Mouse (Mus musculus): ENCODE data around the gene Gm45234. TPM values are rescaled to one million over a fixed set of nuclear protein-coding genes. Genes with fewer than 3 reads are reported as not detected.
A peak's percentile ranks its signal among the peaks of the same experiment; 100 is the strongest.
"Not testable (repeated sequence)": the region's sequence is repeated elsewhere in the genome, so short reads cannot be mapped to it uniquely, and the experiment has no call there.

Gm45234 gene
- total RNA-seq (2014; fragmentation: Nextera tagmentation) (not detected in 2 replicates), total RNA-seq (2017) (not detected in 2 replicates), polyA plus RNA-seq (2012) (not detected in 2 replicates)

- peak; percentile 55 for DNase-seq (ENCODE audit: low spot score)
- TF ChIP-seq GATA1 (IDR thresholded peaks at IDR 0.05; ENCODE audit: borderline replicate concordance, low read length), result no peak
- TF ChIP-seq POLR2AphosphoS5 (IDR thresholded peaks at IDR 0.05; ENCODE audit: insufficient replicate concordance, low read depth, low read length), result no peak
- TF ChIP-seq GATA2 (IDR thresholded peaks at IDR 0.05; ENCODE audit: borderline replicate concordance, low read depth, low read length), result no peak
- TF ChIP-seq CTCF (IDR thresholded peaks at IDR 0.05; ENCODE audit: low read depth, low read length), result no peak
- TF ChIP-seq TAL1 (conservative IDR thresholded peaks at IDR 0.05; ENCODE audit: low read depth, low read length), result no peak
- Histone ChIP-seq H3K9me3 (replicated peaks) (no peaks in the 10 kb centered on the region), H3K36me3 (replicated peaks) (no peaks in the 10 kb centered on the region), H3K27me3 (ENCODE audit: insufficient read depth, low read length) (peaks cover 52% of the 10 kb centered on the region), H3K4me1 (ENCODE audit: insufficient read depth, low read depth, low read length) (peaks cover 38% of the 10 kb centered on the region), H3K4me3 (ENCODE audit: low read depth, low read length) (peak within 1 kb of the TSS; percentile 74)
- peak; percentile 31; the same call in 1 of the 2 replicates for ATAC-seq (ENCODE audit: extremely low read depth, insufficient number of reproducible peaks, low FRiP score, poor library complexity, severe bottlenecking)
Measured at GRCm38 (mm10) chr6:124755831-124756595, at the start of gene Gm45234, which contains the start of gene Atn1. Gene Gm45234, minus strand, starts transcription at chr6:124756021. Gene Atn1, minus strand, starts transcription at chr6:124756524.

DNA sequence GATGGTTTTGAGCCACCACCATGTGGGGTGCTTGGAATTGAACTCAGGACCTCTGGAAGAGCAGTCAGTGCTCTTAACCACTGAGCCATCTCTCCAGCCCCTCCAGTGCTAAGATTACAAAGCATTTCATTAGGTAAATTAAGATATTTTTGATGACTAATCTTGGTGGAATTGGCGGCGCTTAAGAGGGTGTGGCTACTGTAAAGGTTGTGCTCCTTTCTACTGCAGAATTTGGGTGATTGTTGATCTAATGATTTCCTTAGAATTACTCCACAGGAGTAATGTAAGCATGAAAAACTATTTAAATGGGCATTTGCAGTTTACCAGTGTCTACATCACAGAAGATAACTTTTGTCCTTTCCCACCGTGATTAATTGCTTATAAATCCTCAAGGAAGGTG lies 48.5 kb upstream of the Gm45234 start:
- TF ChIP-seq CTCF (IDR thresholded peaks at IDR 0.05; ENCODE audit: low read depth, low read length) (no peak), GATA1 (IDR thresholded peaks at IDR 0.05; ENCODE audit: borderline replicate concordance, low read length) (no peak), GATA2 (IDR thresholded peaks at IDR 0.05; ENCODE audit: borderline replicate concordance, low read depth, low read length) (no peak), POLR2AphosphoS5 (IDR thresholded peaks at IDR 0.05; ENCODE audit: insufficient replicate concordance, low read depth, low read length) (no peak), TAL1 (conservative IDR thresholded peaks at IDR 0.05; ENCODE audit: low read depth, low read length) (no peak)
- no peak for ATAC-seq (ENCODE audit: extremely low read depth, insufficient number of reproducible peaks, low FRiP score, poor library complexity, severe bottlenecking)

GRCm38 (mm10) chr6:124803691-124804090 lies 47.9 kb upstream of the Gm45234 start:
- H3K4me3 ChIP-seq (ENCODE audit: low read depth, low read length); H3K9me3 ChIP-seq (replicated peaks); H3K27me3 ChIP-seq (ENCODE audit: insufficient read depth, low read length); DNase-seq (ENCODE audit: low spot score); ATAC-seq (ENCODE audit: extremely low read depth, insufficient number of reproducible peaks, low FRiP score, poor library complexity, severe bottlenecking): not testable (repeated sequence)
- Histone ChIP-seq H3K36me3 (replicated peaks) (peaks cover 10% of the 10 kb centered on the region), H3K4me1 (ENCODE audit: insufficient read depth, low read depth, low read length) (peaks cover 46% of the 10 kb centered on the region)

More for the DNA sequence above, 48.5 kb upstream of the Gm45234 start:
- Histone ChIP-seq H3K4me3 (ENCODE audit: low read depth, low read length) (no peak overlapping the region), H3K36me3 (replicated peaks) (peaks cover 14% of the 10 kb centered on the region), H3K4me1 (ENCODE audit: insufficient read depth, low read depth, low read length) (peaks cover 52% of the 10 kb centered on the region), H3K27me3 (ENCODE audit: insufficient read depth, low read length) (no peaks in the 10 kb centered on the region), H3K9me3 (replicated peaks) (no peaks in the 10 kb centered on the region)
- DNase-seq (ENCODE audit: low spot score), result no peak

- H3K4me3 ChIP-seq (ENCODE audit: low read depth, low read length), result no peak overlapping the region
- peaks cover 39% of the 10 kb centered on the region for H3K4me1 ChIP-seq (ENCODE audit: insufficient read depth, low read depth, low read length)
- DNase-seq (ENCODE audit: low spot score) (no peak), ATAC-seq (ENCODE audit: extremely low read depth, insufficient number of reproducible peaks, low FRiP score, poor library complexity, severe bottlenecking) (no peak)
- no peak for TF ChIP-seq TAL1 (conservative IDR thresholded peaks at IDR 0.05; ENCODE audit: low read depth, low read length)
- TF ChIP-seq POLR2AphosphoS5 (IDR thresholded peaks at IDR 0.05; ENCODE audit: insufficient replicate concordance, low read depth, low read length), result no peak
- TF ChIP-seq CTCF (IDR thresholded peaks at IDR 0.05; ENCODE audit: low read depth, low read length), result no peak
- TF ChIP-seq GATA1 (IDR thresholded peaks at IDR 0.05; ENCODE audit: borderline replicate concordance, low read length), result no peak
- TF ChIP-seq GATA2 (IDR thresholded peaks at IDR 0.05; ENCODE audit: borderline replicate concordance, low read depth, low read length), result no peak
- no peaks in the 10 kb centered on the region for H3K27me3 ChIP-seq (ENCODE audit: insufficient read depth, low read length)
- H3K36me3 ChIP-seq (replicated peaks), result peaks cover 8% of the 10 kb centered on the region
- H3K9me3 ChIP-seq (replicated peaks), result no peaks in the 10 kb centered on the region
Measured at GRCm38 (mm10) chr6:124803061-124803460, 47.2 kb upstream of the Gm45234 start.

DNA sequence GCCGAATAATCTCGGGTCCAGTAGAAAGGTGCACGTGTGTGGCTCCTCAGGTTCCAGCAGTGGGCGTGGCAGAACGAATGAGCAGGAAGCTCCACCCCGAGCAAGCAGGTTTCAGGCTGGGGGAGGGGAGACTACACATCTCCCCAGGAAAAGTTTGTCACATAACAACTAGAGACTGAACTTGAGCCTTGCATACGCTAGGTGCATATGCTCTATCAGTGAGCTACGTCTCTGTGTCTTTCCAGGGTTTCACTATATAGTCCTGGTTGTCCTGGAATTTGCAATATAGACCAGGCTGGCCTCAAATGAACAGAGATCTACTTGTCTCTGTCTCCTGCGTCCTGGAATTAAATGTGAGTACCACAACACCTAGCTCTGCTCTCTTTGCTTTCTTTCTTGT lies 46.6 kb upstream of the Gm45234 start:
- Histone ChIP-seq H3K4me1 (ENCODE audit: insufficient read depth, low read depth, low read length) (peaks cover 33% of the 10 kb centered on the region), H3K4me3 (ENCODE audit: low read depth, low read length) (peak overlapping the region; percentile 58; the same call in 1 of the 2 replicates)
- H3K9me3 ChIP-seq (replicated peaks); H3K27me3 ChIP-seq (ENCODE audit: insufficient read depth, low read length); H3K36me3 ChIP-seq (replicated peaks); DNase-seq (ENCODE audit: low spot score): not testable (repeated sequence)
- peak; percentile 32; the same call in 1 of the 2 replicates for ATAC-seq (ENCODE audit: extremely low read depth, insufficient number of reproducible peaks, low FRiP score, poor library complexity, severe bottlenecking)

DNA sequence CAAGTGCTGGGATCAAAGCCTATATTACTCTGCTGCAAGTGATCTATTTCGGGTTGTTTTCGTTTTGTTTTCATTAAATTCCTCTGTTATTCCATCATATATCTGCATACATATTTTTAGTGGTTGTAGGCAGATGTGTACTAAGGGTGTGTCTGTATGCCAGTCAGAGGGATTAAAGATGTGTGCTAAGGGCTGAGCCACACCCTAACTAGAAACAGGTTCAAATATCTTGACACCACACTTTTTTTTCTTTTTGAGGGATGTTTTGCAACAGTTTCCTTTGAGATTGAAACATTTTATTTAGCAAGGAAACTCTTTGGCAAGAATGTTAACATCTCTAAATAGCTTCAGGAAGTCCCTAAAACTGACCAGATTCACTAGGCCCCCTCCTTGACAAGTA lies 40.4 kb upstream of the Gm45234 start:
- DNase-seq (ENCODE audit: low spot score), result no peak

More for the DNA sequence above, 40.4 kb upstream of the Gm45234 start:
- H3K4me1 ChIP-seq (ENCODE audit: insufficient read depth, low read depth, low read length), result peaks cover 7% of the 10 kb centered on the region
- ATAC-seq (ENCODE audit: extremely low read depth, insufficient number of reproducible peaks, low FRiP score, poor library complexity, severe bottlenecking), result no peak
- H3K27me3 ChIP-seq (ENCODE audit: insufficient read depth, low read length), result no peaks in the 10 kb centered on the region
- peaks cover 23% of the 10 kb centered on the region for H3K36me3 ChIP-seq (replicated peaks)
- no peaks in the 10 kb centered on the region for H3K9me3 ChIP-seq (replicated peaks)
- TF ChIP-seq TAL1 (conservative IDR thresholded peaks at IDR 0.05; ENCODE audit: low read depth, low read length) (no peak), GATA1 (IDR thresholded peaks at IDR 0.05; ENCODE audit: borderline replicate concordance, low read length) (no peak), GATA2 (IDR thresholded peaks at IDR 0.05; ENCODE audit: borderline replicate concordance, low read depth, low read length) (no peak), CTCF (IDR thresholded peaks at IDR 0.05; ENCODE audit: low read depth, low read length) (no peak), POLR2AphosphoS5 (IDR thresholded peaks at IDR 0.05; ENCODE audit: insufficient replicate concordance, low read depth, low read length) (no peak)
- H3K4me3 ChIP-seq (ENCODE audit: low read depth, low read length), result no peak overlapping the region
